Mouse (Mus musculus) hindbrain, embryonic 16.5 days (tissue): ENCODE data around the gene Piezo1. TPM values are rescaled to one million over a fixed set of nuclear protein-coding genes. Genes with fewer than 3 reads are reported as not detected.

Experiments
- ATAC-seq: fragments of 200-750 bp; cut with Nextera tagmentation; 2 replicates; pipeline ENCODE4 v1.8.0; 2017; ENCODE audit warnings: moderate TSS enrichment, moderate library complexity
- H3K27ac ChIP-seq: fragments of 300-500 bp; sonication (generic); 2 replicates; pipeline ENCODE4 v1.5.1; 2014; ENCODE audit warnings: low read depth, mild to moderate bottlenecking, control low read depth, low read length, moderate library complexity
- H3K27me3 ChIP-seq: fragments of 300-500 bp; sonication (generic); replicated peaks from 2 replicates; pipeline ENCODE4 v1.6.1; 2014; ENCODE audit warnings: low read length; ENCODE audit not compliant: control insufficient read depth, insufficient read depth
- H3K36me3 ChIP-seq: fragments of 300-500 bp; sonication (generic); 2 replicates; pipeline ENCODE4 v1.6.1; 2014; ENCODE audit warnings: mild to moderate bottlenecking, low read length, moderate library complexity, mixed read lengths; ENCODE audit not compliant: control insufficient read depth, insufficient read depth
- H3K4me1 ChIP-seq: fragments of 300-500 bp; sonication (generic); 2 replicates; pipeline ENCODE4 v1.6.1; 2014; ENCODE audit warnings: low read depth, low read length; ENCODE audit not compliant: control insufficient read depth, insufficient read depth
- H3K4me2 ChIP-seq: fragments of 300-500 bp; sonication (generic); 2 replicates; pipeline ENCODE4 v1.6.1; 2014; ENCODE audit warnings: mild to moderate bottlenecking, low read length, control low read depth, moderate library complexity
- H3K4me3 ChIP-seq: fragments of 300-500 bp; sonication (generic); 2 replicates; pipeline ENCODE4 v1.5.1; 2014; ENCODE audit warnings: mild to moderate bottlenecking, low read length, control low read depth, moderate library complexity
- H3K9ac ChIP-seq: fragments of 300-500 bp; sonication (generic); 2 replicates; pipeline ENCODE4 v1.6.1; 2014; ENCODE audit warnings: low read depth, mild to moderate bottlenecking, control low read depth, low read length, moderate library complexity
- H3K9me3 ChIP-seq: fragments of 300-500 bp; sonication (generic); 2 replicates; pipeline ENCODE4 v1.6.1; 2014; ENCODE audit warnings: mild to moderate bottlenecking, low read length, moderate library complexity; ENCODE audit not compliant: control insufficient read depth
- WGBS: fragments of 180-500 bp; shearing (Covaris S2); extraction: QIAGEN DNeasy Blood & Tissue Kit; methylation state at CpG from one replicate; pipeline ENCODE4 v1.1.7; 2014; 5-methylcytosine and 5-hydroxymethylcytosine counted together
- polyA plus RNA-seq: library from polyadenylated mRNA; unstranded; fragments of >200 nt; fragmentation: Nextera tagmentation; extraction: Ambion mirVana; gene quantifications from 2 replicates; pipeline ENCODE4 v1.2.1, GENCODE M21; 2015

Gene Piezo1
- polyA plus RNA-seq, 1 experiment from 2014 or later: 1.7 TPM

GRCm38 (mm10) chr8:122442781-122443180 lies 108.3 kb downstream of the Piezo1 start:
- Histone ChIP-seq H3K4me1 (peaks cover 22% of the 10 kb centered on the region), H3K27me3 (no peaks in the 10 kb centered on the region), H3K9ac (peak overlapping the region; percentile 74), H3K36me3 (peaks cover 9% of the 10 kb centered on the region; the same call in 1 of the 2 replicates), H3K27ac (peak overlapping the region; percentile 86), H3K4me3 (peak overlapping the region; percentile 63), H3K9me3 (no peaks in the 10 kb centered on the region), H3K4me2 (peak overlapping the region; percentile 84)
- under 1% methylated on average over 12 of the region's 12 CpGs for WGBS
- ATAC-seq: peak; percentile 10; the same call in 1 of the 2 replicates

DNA sequence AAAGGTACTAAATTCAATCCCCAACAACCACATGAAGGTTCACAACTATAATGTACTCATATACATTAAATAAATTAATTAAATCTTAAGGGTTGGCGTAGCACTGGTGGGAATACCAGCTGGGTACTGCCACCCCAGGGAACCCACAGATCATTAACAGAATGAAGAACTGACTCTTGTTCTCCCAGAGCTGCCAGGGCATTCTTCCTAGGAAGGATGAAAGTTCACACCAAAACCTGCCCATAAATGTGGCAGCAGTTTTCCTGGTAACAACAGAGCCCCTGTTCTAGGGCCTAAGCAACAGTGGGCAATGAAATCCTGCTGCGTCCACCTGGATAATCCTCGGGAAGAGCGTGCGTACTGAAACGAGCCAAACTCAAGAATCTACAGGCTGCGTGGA lies 108.8 kb downstream of the Piezo1 start:
- peaks cover 10% of the 10 kb centered on the region; the same call in 1 of the 2 replicates for H3K36me3 ChIP-seq
- 12% methylated on average over 7 of the region's 7 CpGs for WGBS
- H3K4me3 ChIP-seq: peak overlapping the region; percentile 63
- peak overlapping the region; percentile 86 for H3K27ac ChIP-seq
- H3K9me3 ChIP-seq: no peaks in the 10 kb centered on the region
- H3K27me3 ChIP-seq: no peaks in the 10 kb centered on the region
- no peak for ATAC-seq
- H3K4me1 ChIP-seq: peaks cover 22% of the 10 kb centered on the region
- H3K9ac ChIP-seq: peak overlapping the region; percentile 74
- peak overlapping the region; percentile 84 for H3K4me2 ChIP-seq

- H3K27ac ChIP-seq: no peak overlapping the region
- H3K9me3 ChIP-seq: no peaks in the 10 kb centered on the region
- H3K9ac ChIP-seq: no peak overlapping the region
- peaks cover 22% of the 10 kb centered on the region for H3K4me1 ChIP-seq
- 100% methylated on average over 1 of the region's 1 CpGs for WGBS
- no peak overlapping the region for H3K4me3 ChIP-seq
- H3K36me3 ChIP-seq: peaks cover 16% of the 10 kb centered on the region
- no peaks in the 10 kb centered on the region for H3K27me3 ChIP-seq
- no peak overlapping the region for H3K4me2 ChIP-seq
- ATAC-seq: no peak
These were observed 109.8 kb downstream of the Piezo1 start for GRCm38 (mm10) chr8:122441326-122441725.

- H3K4me1 ChIP-seq: peaks cover 12% of the 10 kb centered on the region
- H3K4me2 ChIP-seq: no peak overlapping the region
- ATAC-seq: no peak
- H3K27me3 ChIP-seq: no peaks in the 10 kb centered on the region
- 85% methylated on average over 16 of the region's 16 CpGs for WGBS
- peaks cover 28% of the 10 kb centered on the region for H3K36me3 ChIP-seq
- H3K4me3 ChIP-seq: no peak overlapping the region
- no peak overlapping the region for H3K9ac ChIP-seq
- H3K9me3 ChIP-seq: peaks cover 3% of the 10 kb centered on the region; the same call in 1 of the 2 replicates
- no peak overlapping the region for H3K27ac ChIP-seq
These were observed 111.8 kb downstream of the Piezo1 start for GRCm38 (mm10) chr8:122439336-122439735.

GRCm38 (mm10) chr8:122437708-122438331 lies 113.3 kb downstream of the Piezo1 start:
- H3K4me3 ChIP-seq: no peak overlapping the region
- peaks cover 3% of the 10 kb centered on the region for H3K27me3 ChIP-seq
- WGBS: 94% methylated on average over 13 of the region's 13 CpGs
- peaks cover 40% of the 10 kb centered on the region for H3K36me3 ChIP-seq
- ATAC-seq: no peak
- peaks cover 3% of the 10 kb centered on the region; the same call in 1 of the 2 replicates for H3K9me3 ChIP-seq
- no peak overlapping the region for H3K27ac ChIP-seq
- no peak overlapping the region for H3K4me2 ChIP-seq
- H3K4me1 ChIP-seq: peaks cover 15% of the 10 kb centered on the region
- no peak overlapping the region for H3K9ac ChIP-seq

DNA sequence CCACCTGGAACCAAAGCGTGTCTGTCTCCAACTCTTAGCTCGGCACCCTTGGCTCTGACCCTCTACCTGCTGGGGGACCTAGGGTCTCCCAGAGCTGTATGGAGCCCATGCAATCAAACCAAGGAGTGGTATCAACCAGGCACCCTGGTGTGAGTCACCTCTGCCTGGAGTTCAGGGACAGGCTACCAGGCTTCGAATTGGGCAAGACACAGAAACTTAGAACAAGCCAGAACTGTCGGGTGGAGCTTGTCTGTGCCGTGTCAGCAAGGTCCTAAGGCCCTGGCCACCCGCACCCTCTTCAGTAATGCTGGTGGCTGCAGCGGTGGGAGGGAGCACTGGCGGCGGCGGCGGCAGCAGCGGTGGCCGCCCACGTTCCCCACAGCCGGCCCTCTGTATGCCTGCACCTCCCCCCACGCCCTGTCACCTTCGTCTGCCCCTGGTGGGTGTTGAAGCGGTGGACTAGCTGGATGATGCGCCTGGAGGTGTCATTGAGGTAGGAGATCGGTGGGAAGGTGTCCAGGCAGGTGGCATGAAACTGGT lies 114.5 kb downstream of the Piezo1 start:
- Histone ChIP-seq H3K36me3 (peaks cover 40% of the 10 kb centered on the region), H3K4me2 (no peak overlapping the region)

DNA sequence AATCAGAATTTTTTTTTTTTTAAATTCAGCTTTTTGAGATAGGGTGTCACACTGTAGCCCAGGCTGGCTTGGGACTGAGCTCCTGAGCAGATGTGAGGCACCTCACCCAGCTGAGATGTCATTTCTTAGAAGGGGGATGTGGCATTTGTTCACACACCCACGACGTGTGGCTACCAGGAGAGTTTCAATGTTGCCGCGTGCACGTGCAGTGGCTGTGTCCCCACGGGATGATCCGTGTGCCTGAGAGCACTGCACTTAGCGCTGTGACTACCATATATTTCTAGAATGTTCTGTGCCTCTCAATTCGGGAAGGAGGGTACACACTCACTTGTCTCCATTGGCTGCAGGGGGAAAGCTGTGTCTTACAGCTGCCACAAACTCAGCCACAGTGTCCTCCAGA lies 115.0 kb downstream of the Piezo1 start:
- no peak overlapping the region for H3K4me2 ChIP-seq

More for the DNA sequence above, 114.5 kb downstream of the Piezo1 start:
- Histone ChIP-seq H3K9ac (no peak overlapping the region), H3K27me3 (peaks cover 6% of the 10 kb centered on the region), H3K4me1 (peaks cover 11% of the 10 kb centered on the region), H3K9me3 (peaks cover 3% of the 10 kb centered on the region; the same call in 1 of the 2 replicates), H3K27ac (no peak overlapping the region), H3K4me3 (no peak overlapping the region)
- 89% methylated on average over 17 of the region's 20 CpGs for WGBS
- no peak for ATAC-seq

GRCm38 (mm10) chr8:122435375-122435774 lies 115.8 kb downstream of the Piezo1 start:
- peaks cover 7% of the 10 kb centered on the region; the same call in 1 of the 2 replicates for H3K4me1 ChIP-seq
- no peak overlapping the region for H3K9ac ChIP-seq
- peaks cover 40% of the 10 kb centered on the region for H3K36me3 ChIP-seq
- H3K4me3 ChIP-seq: no peak overlapping the region
- no peak overlapping the region for H3K27ac ChIP-seq
- H3K9me3 ChIP-seq: peaks cover 3% of the 10 kb centered on the region; the same call in 1 of the 2 replicates
- ATAC-seq: no peak
- WGBS: 91% methylated on average over 6 of the region's 6 CpGs
- no peak overlapping the region for H3K4me2 ChIP-seq
- peaks cover 6% of the 10 kb centered on the region for H3K27me3 ChIP-seq

More for the DNA sequence above, 115.0 kb downstream of the Piezo1 start:
- Histone ChIP-seq H3K9me3 (peaks cover 3% of the 10 kb centered on the region; the same call in 1 of the 2 replicates), H3K4me1 (peaks cover 7% of the 10 kb centered on the region), H3K9ac (no peak overlapping the region), H3K27ac (no peak overlapping the region), H3K36me3 (peaks cover 40% of the 10 kb centered on the region), H3K4me3 (no peak overlapping the region), H3K27me3 (peaks cover 6% of the 10 kb centered on the region)
- no peak for ATAC-seq
- WGBS: 96% methylated on average over 9 of the region's 9 CpGs

GRCm38 (mm10) chr8:122433269-122433905 lies 117.7 kb downstream of the Piezo1 start:
- peak; percentile 7; the same call in 1 of the 2 replicates for ATAC-seq
- no peak overlapping the region for H3K4me3 ChIP-seq
- H3K4me1 ChIP-seq: peaks cover 7% of the 10 kb centered on the region; the same call in 1 of the 2 replicates
- peaks cover 6% of the 10 kb centered on the region for H3K27me3 ChIP-seq
- H3K9me3 ChIP-seq: peaks cover 3% of the 10 kb centered on the region; the same call in 1 of the 2 replicates
- no peak overlapping the region for H3K9ac ChIP-seq
- H3K4me2 ChIP-seq: no peak overlapping the region; the same call in 1 of the 2 replicates
- 67% methylated on average over 11 of the region's 11 CpGs for WGBS
- H3K27ac ChIP-seq: no peak overlapping the region
- peaks cover 38% of the 10 kb centered on the region for H3K36me3 ChIP-seq
